Mouse (Mus musculus) urinary bladder, adult 18-20 months (tissue): ENCODE results near the gene Srgap3.

Experiments
- DNase-seq, 2 experiments: peaks; one replicate each; pipeline ENCODE4 v3.0.0; 2022; ENCODE audit warnings: low spot score in 2 of 2, mixed read lengths in 2 of 2

Gene Srgap3

DNA sequence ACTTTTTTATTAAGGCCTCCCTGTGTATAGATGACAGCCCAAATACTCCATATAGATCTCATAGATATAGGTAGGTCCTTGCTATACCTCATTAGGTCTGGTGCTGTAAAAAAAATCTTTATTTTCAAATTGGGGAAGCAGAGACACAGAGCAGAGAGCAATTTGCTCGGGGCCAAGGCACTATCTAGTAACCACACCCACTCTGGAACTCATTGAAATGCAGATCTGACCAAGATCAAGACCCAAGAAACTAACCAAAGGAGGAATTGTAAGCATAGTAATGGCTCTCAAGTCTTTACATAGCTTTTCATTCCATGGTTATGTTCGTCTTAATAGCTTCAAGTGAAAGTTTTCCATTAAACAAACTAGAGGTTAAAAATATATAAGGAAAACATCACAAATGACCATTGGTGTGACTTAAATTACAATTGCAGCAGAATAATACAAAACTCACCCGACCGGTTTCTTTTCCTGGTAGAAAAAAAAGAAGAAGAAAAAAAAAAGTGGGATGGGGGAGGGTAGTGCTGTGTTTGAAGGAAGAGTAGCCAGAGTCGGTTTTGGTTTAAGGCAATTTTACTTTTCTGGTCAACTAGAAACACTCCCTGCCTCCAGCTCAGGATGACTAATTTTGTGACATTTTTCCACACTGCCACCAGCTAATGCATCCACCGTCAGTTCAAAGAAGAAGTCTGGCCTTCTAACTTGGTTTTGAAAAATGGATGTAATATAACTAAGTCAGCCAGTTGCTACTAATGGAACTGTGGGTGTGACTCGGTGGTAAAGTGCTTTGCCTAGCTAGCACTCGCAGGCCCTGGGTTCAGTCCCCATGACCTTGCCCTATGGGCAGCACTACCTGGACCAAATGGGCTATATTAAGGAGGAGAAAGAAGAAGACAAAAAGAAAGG is 3.4 kb upstream of the Srgap3 start:
- DNase-seq, result no peak

DNA sequence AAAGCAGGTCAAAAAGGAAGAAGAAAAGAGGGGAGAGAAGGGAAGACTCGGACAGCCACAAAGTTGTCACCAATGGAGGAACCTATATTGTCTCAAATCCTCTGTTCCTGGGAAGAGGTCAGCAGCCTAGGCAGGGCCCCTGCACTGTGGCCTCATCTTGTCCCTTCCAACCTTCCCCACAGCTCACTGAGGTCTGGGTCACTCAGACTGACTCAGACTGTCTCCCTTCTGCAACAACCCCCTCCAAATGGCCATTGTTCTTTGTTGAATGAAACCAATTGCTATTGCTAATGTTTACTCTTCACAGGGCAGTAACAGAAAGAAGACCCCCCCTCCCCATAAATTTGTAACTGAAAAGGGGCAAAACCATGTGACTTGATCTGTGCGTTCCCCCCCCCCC is 2.2 kb upstream of the Srgap3 start:
- no peak for DNase-seq

DNA sequence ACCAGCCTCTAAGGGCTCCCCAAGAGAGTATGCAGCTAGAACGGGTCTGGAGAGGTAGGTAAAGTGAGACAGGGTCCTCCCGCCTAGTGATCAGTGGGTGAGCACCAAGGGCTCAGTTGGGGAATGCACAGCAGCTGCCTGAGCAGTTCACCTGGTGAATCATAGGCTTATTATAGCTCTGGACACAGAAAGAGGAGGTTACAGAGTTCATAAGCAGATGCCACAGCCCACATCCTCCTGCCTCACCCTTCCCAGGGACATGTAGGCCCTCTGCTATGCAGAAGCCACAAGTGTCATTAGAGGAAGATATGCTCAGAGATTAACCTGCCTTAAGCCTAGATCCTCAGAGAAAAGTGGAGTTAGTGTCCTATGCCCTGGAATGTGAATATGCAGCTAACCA is 1.4 kb upstream of the Srgap3 start:
- no peak for DNase-seq

DNA sequence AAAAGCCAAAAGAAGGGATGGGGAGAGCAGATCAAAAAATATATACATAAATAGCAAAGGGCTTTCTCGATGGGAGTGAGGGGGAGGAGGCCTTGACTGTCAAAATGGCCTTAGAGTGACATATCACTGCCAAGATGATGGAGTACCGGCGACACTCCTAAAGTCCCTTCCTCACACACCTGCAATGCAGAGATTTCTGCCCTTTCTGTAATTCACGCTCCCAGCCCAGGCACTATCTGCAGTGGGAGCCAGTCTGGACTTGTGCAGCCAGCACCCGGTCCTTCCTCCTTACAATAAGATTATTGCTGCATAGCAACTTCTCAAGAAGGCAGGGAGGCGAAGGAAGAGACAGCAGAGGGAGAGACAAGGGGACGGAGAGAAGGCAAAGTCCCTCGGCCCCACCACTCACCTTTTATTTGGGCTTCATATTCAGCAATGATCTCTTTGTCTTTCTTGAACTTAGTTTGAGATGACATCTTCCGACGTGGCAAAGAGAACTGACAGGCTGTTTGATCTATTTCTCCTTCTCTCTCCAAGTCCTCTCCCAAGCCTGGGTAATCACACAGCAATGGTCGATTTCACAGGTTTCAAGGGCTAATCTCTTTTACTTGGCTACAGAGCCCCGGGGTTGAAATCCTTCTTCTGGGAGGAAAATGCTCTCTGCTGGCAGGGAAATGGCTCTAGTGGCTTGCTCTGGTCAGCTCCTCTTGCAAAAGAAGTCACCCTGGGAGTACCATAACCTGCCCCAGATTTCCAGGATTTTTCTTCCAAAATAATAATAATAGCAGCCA is 850 bp downstream of the Srgap3 start:
- peak; percentile 10 to 13 for DNase-seq

DNA sequence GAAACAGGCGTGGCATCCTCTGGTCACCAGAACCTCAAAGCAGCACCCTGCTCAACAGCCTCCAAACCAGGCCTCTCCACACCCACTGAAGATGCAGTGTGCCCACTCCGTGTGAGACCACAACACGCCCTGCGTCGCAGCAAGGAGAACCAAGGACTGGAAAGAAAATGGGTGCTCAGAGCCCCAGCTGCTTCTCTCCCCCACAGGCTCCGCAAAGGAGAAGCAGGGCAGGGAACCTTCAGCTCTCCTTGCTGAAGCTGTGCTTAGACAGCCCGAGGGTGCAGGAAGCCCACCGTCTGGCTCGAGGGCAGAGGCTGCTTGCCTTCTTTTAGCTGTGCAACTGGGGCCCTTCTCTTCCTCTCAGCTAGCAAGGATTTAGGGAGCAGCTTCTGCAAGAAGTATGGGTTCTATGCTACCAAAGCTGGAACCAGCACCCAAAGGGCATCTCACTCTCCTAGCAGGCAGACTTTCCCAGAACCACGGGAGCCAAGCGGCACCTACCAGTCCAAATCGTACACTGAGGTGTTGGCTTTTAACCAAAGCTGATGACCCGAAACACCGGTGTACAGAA is 1.8 kb downstream of the Srgap3 start:
- peak in 1 of 2 experiments; percentile 19 for DNase-seq

DNA sequence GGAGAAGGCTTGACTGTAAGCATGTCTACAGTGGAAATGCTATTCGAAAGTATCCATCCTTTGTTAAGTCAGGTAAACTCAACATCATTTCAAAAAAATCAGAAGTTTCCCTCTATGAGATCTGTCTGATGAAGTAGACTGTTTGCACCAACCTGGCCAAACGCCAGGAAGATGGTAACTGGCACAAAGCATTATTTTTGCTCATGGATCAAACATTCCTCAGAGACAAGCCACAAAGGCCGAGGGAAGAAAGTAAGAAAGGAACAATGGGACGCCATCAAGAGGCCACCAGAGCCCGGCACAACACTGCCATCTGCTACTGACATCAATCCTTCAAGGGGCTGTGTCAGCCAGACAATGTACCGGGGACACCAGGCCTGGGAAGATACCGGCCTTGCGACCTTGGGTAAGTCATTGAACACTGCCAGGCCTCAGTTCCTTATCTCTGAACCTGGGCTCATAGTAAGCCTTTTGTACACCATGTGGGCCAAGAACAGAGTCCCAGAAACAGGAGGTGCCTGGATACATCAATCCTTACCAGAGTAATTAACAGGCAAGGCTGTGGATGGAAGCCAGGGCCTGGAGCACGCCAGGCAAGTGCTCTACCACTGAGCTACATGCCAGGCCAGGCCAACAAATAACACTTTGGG is 3.3 kb downstream of the Srgap3 start:
- no peak for DNase-seq

DNA sequence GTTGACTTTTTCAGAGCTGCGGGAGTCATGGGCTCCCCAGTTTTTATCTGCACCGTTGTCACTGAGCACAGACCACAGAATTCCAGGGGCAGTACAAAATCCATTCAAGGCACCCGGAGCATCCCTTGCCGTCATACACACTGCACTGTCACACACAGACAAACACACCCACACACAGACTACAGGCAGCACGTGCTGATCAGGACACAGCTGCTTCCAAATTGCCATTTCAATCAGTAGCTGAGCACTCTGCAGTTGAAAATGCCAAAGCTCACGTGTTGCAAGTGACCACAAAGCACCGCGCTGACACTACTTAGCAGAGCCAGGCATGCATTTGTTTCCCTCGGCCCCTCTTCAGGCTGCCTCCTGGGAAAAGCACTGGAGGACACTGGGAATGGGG is 7.8 kb downstream of the Srgap3 start:
- DNase-seq, result no peak

DNA sequence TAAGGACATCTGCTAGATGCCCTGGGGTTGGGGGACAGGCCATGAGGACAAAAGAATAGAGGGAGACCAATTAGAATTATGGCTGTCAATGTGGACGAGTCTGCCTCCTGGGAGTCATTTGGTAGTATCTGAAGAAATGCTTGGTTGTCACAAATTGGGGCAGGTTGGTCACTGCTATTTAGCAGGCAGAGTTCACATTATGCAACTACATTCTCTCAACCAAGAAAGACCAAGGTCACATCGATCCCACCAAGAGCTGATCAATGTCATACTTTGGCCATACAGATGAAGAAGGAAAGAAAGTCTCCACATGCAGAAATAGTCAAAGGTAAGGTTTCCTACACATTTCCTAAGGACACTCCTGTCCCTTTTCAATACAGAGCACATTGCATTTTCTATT is 9.3 kb downstream of the Srgap3 start:
- DNase-seq, result no peak

DNA sequence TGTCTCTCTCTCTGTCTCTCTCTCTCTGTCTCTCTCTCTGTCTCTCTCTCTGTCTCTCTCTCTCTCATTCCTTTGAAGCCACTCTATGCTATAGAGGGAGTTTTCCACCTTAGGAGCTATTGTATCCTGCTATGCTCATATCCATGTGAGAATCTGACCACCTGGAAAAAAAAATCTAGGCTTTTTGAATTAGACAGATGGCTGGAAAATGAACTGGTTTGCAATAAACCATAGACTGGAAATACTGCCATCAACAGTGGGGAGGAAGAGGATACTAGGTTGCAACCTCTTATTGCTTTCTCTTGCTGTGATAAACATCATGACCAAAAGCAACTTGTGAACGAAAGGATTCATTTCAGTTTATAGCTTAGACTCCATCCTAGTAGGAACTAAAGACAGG is 12.6 kb downstream of the Srgap3 start:
- DNase-seq, result no peak

DNA sequence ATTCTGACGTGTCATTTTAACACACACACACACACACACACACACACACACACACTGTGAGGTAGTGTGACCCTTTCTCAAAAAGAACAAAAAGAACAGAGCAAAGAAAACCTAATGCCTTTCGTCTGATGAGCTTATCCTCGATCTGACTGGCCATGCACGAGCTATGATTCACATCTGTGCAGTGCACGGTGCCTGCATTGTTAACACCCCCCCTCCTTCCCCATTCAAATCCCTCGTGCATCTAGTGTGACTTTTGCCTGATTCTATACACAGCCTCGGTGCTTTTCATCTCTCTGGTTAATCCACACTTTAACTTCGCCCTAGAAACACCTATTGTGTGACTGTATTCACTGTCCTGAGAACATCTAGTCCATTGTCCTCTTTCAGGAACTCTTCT is 14.5 kb downstream of the Srgap3 start:
- DNase-seq, result no peak

DNA sequence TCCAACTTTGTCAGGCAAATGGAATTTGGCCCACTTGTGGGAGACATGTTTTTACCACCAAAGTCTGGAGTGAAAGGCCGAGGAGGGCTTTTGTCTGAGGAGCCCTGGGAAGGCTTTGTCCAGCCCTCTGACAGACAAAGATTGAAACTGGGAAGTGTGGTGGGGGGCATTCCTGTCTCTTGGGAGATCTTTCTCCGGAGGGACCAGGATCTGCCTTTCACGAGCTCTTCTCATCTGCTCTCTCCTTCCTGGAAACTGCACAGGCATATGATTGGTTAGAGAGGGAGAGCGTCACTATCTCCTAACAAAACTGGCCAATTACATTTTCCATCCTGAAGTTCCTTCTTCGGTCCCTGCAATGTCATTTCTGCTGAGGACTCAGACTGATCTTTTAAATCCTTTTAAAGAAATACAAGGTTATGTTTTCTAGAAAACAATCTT is 17.0 kb downstream of the Srgap3 start:
- no peak for DNase-seq

DNA sequence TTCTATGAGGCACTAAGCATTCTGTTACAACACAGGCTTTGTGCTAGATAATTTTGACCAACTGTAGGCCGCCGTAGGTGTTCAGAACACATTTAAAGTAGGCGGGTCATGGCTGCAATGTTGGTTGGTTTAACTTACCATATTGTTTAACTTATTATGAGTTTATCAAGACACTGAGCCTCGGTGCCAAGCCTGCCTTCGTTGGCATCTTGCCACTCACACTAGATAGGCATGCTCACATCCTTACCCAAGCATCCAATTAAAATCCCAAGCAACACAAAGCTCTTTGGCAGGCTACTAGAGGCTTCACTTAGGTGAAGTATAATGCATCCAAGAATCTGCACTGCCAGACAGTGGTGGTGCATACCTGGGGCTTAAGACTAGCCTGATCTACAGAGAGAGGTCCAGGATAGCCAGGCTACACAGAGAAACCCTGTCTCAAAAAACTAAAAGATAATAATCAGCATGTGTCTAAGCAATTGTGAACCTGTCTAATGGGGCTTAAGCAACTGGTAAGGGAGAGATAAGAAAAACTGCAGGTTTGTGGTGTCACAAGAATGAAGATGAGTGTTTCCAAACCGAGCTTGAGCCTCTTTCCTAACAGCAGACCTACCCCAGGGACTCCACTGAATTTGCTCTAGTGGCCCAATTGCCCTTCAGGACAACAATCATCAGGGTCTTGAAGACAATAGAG is 17.6 kb downstream of the Srgap3 start:
- no peak for DNase-seq

DNA sequence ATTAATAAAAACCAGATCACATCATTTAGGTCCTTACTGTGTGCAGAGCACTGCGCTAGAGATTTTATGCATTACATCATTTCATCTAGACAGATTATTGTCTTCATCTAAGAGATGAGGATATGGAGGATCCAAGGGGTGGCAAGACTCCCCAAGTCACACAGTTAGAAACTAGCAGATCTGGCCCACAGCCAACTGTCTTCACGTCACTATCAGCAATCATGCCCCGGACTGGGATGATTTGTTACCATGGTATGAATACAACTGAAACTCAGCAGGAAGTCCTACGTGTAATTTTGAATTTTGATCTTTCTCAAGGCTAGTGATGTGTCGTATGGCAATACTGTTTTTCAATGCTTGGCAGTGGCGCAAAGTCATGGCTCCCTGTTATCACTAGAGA is 18.2 kb downstream of the Srgap3 start:
- DNase-seq, result no peak

DNA sequence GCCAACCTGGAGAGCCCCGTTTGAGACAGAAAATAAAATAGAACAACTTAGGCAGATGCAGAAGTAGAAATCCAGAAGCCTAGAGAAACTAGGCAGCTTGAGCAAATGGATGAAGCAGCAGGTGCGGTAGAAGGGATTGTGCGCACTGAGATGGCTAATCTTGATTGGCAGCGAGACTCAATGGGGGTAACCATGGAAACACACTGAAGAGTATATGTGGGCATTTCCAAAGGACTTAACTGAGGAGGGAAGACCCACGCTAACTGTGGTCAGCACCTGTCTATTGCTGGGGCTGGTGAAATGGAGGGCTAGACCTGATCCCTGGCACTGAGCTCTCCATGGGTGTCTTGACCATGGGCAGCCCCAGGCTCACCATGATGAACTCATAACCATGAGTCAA is 19.7 kb downstream of the Srgap3 start:
- DNase-seq, result no peak

DNA sequence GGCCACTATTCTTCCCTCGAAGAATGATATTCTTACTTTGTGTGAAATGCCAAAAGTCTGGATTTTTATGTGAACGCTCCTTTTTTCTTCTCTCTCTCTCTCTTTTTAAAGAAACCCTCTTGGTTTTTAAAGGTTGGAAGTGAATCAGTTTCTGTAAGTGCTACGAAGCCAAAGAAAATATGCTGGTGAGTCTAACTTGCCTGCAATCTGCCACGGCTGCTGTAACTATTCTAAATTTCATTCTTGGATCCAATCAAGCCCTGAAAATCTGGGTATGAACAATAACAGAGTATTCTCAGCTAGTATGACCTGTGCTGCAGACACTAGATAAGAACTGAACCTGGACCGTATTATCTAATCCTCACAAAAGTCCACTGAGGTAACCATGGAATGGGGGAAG is 21.1 kb downstream of the Srgap3 start:
- DNase-seq, result no peak

DNA sequence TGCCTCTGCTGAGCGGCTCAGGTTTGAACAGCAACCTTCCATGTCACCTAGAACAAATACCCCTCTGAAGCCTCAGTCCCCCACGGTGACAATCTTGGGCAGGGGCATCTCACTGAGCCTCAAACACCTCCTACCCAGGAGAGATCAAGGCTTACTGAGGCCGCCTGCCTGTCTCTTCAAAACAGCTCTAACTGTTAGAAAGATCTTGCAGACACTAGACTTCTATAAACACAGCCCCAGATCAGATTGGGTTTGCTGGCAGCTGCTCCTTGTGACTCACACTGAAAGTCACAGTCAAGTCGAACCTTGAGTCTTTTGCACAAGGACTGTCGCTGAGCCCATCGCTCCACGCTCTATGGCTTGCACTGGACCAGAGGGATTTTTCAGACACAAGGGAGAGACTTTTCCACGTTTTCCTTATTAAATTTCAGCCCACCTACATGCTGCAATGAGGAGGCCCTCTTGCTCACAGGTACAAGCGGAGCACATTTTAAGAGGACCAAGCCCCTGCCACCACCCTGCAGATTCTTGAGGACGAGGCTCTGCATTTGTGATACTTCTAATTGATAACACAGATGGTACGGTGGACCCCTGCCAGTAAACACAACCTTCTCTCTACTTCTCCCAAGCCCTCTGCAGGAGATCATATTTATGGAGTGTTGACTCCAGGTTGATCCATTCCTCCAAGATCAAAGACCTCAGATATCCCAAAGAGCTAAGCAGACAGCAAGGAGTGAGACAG is 21.7 kb downstream of the Srgap3 start:
- DNase-seq, result peak; percentile 34 to 51

DNA sequence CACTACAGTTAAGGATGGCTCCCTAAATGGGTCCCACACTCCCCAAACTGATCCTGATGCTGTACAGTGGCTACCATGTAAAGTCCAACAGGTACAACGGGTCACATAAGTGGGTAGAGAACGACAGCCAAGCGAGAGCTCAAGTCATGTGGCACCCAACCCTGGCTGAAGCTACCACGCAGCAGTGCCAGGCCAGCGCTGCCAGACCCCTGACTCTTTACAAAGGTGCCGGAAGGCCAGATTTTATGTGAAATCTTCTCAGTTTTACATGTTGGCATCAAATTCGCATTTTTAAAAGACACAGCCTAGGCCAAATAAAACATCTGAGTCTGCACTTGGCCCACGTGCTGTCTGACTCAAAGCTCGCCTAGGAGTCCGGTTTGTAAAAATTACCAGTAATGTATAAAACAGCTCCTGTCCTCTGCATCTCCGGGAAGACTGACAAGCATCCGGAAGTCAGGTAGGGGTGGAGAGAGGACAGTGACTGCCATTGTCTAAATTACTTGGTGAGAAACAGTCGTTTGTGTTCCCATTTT is 22.4 kb downstream of the Srgap3 start:
- no peak for DNase-seq

DNA sequence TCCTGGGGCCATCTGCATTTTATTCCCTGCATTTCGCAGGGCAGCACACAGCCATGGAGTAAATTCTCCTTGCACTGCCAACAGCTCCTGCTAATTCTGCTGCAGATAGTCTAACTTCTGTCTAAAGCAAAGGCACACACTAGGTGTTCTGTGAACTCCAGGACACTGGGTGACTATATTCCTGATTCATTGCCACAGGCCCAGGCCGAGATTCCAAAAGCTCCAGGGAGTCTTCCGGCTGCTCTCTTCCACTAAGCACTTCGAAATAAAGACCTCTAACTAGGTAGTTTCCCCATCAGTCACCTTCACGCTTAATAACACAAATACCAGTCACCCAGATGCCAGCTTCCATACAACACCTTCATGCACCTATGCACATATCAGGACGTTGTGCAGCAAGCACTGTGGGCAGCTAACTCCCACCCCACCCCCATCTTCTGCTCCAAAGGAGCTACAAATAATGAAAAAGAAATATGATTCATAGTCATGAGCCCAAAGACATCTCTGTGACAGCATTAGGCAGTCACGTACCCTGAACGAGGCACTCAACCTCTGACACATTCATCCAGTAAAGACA is 26.4 kb downstream of the Srgap3 start:
- no peak for DNase-seq

DNA sequence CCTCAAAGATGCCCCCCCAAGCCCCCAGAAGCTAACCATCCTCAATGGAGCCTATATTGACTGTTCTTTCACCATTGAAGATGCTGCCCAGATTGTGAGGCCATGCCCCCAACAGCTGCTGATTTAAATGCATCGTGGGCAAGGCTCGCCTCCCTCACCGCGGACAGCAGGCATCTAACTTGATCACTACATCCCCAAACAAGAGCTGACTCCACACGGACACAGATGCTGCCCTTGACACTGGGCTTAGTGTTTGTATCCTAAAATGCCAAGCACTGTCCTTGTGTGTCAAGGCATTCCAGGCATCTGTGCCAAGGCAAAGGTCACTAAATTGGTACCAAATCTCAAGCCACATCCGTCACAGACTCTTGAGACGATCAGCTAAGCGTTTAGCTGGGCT is 29.3 kb downstream of the Srgap3 start:
- no peak for DNase-seq

DNA sequence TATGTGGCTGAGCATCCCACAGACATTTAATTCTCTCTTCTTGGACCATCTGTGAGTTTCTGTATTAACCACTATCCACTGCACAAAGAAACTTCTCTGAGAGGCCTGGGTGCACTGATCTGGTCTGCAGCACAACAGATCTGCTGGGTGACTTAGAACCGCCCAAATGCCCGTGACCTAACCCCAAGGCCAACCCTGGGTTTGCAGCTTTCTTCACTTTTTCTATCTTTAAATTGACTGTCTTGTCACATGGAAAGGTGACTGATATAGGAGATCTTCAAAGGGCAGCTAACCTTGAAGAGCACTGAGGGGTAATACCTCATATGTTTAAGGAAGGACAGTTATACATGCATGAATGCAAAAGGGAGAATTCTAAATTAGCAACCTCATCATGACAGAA is 30.8 kb downstream of the Srgap3 start:
- DNase-seq, result no peak
